Mouse (Mus musculus) left cerebral cortex, postnatal 10 days (tissue): ENCODE results near the gene Inpp5k. TPM values are rescaled to one million over a fixed set of nuclear protein-coding genes. Genes with fewer than 3 reads are reported as not detected.

Experiments
- total RNA-seq, 2 experiments: library from RNA; stranded (reverse); gene quantifications; 2 replicates each; pipeline ENCODE4 v1.2.3; 2021

The Inpp5k gene
- total RNA-seq, 2 experiments from 2014 or later, result 44.2 to 50.3 TPM

Other genes starting within 250 kb of the Inpp5k start
- gene Serpinf1, start 208.3 kb upstream of the Inpp5k start, total RNA-seq, result 10 to 100 TPM; 14.7 to 18.2 TPM
- gene Serpinf2, start 191.4 kb upstream of the Inpp5k start, total RNA-seq, result not detected
- 10 to 100 TPM; 17.3 to 18.1 TPM for gene Wdr81, start 176.3 kb upstream of the Inpp5k start, total RNA-seq
- gene Tlcd2, start 169.3 kb upstream of the Inpp5k start, total RNA-seq, result 1 to 10 TPM in 1 of 2 experiments, under 1 TPM in 1; 0.67 to 1.1 TPM
- 100 to 1,000 TPM; 117 to 121 TPM for gene Prpf8, start 144.2 kb upstream of the Inpp5k start, total RNA-seq
- 1 to 10 TPM; 3.1 to 3.3 TPM for gene Rilp, start 120.9 kb upstream of the Inpp5k start, total RNA-seq
- gene Scarf1, start 117.4 kb upstream of the Inpp5k start, total RNA-seq, result 1 to 10 TPM; 2.9 to 4.0 TPM
- gene Slc43a2, start 99.3 kb upstream of the Inpp5k start, total RNA-seq, result 10 to 100 TPM; 48.4 to 51.2 TPM
- gene Pitpna, start 42.9 kb upstream of the Inpp5k start, total RNA-seq, result 100 to 1,000 TPM; 312 to 326 TPM
- 10 to 100 TPM; 27.3 to 30.8 TPM for gene Myo1c, start 19.5 kb downstream of the Inpp5k start, total RNA-seq
- gene Crk, start 48.3 kb downstream of the Inpp5k start, total RNA-seq, result 100 to 1,000 TPM; 123 to 129 TPM
- gene Ywhae, start 101.9 kb downstream of the Inpp5k start, total RNA-seq, result 1,000 to 10,000 TPM; 1,585 to 1,598 TPM
- gene Doc2b, start 165.1 kb downstream of the Inpp5k start, total RNA-seq, result 10 to 100 TPM; 46.9 to 47.8 TPM